Mouse (Mus musculus): ENCODE measurements around the gene Olfr986.

Gene Olfr986

DNA sequence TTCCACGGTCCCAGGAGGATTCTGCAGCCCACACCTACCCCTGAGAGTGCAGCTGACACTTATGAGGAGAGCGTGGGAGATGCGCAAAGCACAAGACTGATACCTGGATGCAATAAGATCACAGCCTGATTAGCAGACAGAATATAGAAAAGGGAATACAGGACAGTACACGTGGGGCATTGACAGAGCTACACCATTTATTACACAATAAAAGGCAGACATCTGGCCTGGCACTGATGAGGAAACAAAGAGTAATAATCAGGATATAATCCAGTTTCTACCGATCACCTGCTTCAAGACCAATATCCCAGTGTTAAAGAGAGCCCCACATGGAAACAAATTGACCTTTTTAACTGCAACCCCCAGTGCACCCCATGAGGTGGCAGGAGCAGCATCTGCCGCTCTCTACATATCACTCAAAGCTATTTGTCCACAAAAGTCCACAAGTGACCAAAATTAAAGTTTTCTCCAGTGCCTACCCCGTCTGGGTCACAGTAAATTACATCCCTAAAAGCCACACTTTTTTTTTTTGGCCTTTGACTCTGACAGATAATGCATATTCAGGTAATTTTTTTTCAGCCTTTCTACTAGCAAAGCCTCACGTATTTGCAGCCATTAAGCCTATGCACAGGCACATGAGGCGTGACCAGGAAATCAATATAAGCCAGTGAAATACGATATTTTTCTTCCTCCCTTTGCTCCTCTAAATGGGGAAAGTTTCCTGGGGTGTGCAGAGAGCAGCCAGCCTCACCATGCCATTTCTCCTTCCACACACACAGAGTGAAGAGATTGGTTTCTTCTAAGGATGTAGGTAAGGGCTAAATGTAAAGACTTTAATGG is 53.7 kb downstream of the Olfr986 start:
- DNase-seq = no peak

DNA sequence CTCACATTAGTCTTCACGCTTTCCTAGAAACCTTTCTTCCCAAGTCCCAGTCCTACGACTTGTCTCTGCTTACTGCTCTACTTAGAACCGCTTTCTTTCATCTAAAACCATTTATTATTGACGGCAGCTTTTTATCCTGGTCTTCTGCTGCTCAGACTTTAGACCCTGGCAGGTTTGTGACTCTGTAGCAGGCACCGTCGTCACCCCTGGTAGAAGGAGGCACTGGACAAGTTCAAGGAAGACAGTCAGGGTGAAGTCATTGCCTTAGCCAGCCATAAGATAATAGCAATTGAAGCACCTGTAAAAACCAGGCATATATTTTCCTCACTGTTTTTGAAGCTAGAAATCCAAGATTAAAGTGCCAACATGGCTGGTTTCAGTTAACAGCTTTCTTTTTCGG is 54.5 kb downstream of the Olfr986 start:
- no peak for DNase-seq

Measured in lung, postnatal 10 days (tissue).